8 mouse cellular contexts compared by ENCODE assay signal in genomic region chr17:65782551-65783141, GRCm38 (mm10). TPM values are rescaled to one million over a fixed set of nuclear protein-coding genes. Genes with fewer than 3 reads are reported as not detected.
A peak's percentile ranks its signal among the peaks of the same experiment; 100 is the strongest.
DNase-seq lines count a peak whose midpoint lies in the region; ATAC-seq and TF ChIP-seq lines count a peak whose summit lies in the region.

Gene Ppp4r1, plus strand, starts transcription at chr17:65782573.

- intact Hi-C loops in heart, postnatal 25 days (cut with DNase I): loop anchor here (5.0 kb wide), 1 partner anchor 170 kb away; the partner anchor contains the start of gene Vapa

- H3K9ac ChIP-seq in forebrain, embryonic 16.5 days (replicated peaks; ENCODE audit: low read depth, low read length): peak within 1 kb of the TSS; percentile 99
- H3K9ac ChIP-seq in lung, embryonic 15.5 days: peak within 1 kb of the TSS; percentile 99

- TF ChIP-seq CTCF in layer of hippocampus, adult 2 months (conservative IDR thresholded peaks at IDR 0.05): peak; percentile 64

- no peaks in the 10 kb centered on the region for H3K27me3 ChIP-seq in forebrain, embryonic 16.5 days (replicated peaks; ENCODE audit: control insufficient read depth, insufficient read depth, low read length)
- no peaks in the 10 kb centered on the region for H3K27me3 ChIP-seq in lung, embryonic 15.5 days

- WGBS in forebrain, embryonic 16.5 days: under 1% methylated on average over 59 of the region's 81 CpGs
- under 1% methylated on average over 65 of the region's 81 CpGs for WGBS in lung, embryonic 15.5 days

- H3K4me3 ChIP-seq in forebrain, embryonic 16.5 days (replicated peaks; ENCODE audit: low read length): peak within 1 kb of the TSS; percentile 96
- peak within 1 kb of the TSS; percentile 72 for H3K4me3 ChIP-seq in layer of hippocampus, adult 2 months
- peak within 1 kb of the TSS; percentile 94 for H3K4me3 ChIP-seq in lung, embryonic 15.5 days

- H3K4me1 ChIP-seq in forebrain, embryonic 16.5 days (replicated peaks; ENCODE audit: control insufficient read depth, insufficient read depth, low read length): peaks cover 16% of the 10 kb centered on the region
- H3K4me1 ChIP-seq in lung, embryonic 15.5 days: peaks cover 28% of the 10 kb centered on the region

- peak; percentile 82 for ATAC-seq in forebrain, embryonic 16.5 days
- ATAC-seq in lung, embryonic 15.5 days (ENCODE audit: borderline replicate concordance, extremely low read depth, low FRiP score, low TSS enrichment): peak; percentile 90

- no peaks in the 10 kb centered on the region for H3K36me3 ChIP-seq in forebrain, embryonic 16.5 days (ENCODE audit: control insufficient read depth, insufficient read depth)
- peaks cover 4% of the 10 kb centered on the region; the same call in 1 of the 2 replicates for H3K36me3 ChIP-seq in lung, embryonic 15.5 days

- DNase-seq in ES-CJ7 (ENCODE audit: low read depth, low spot score): peak; percentile 70
- DNase-seq in cerebellum, adult 11-12 months: peak; percentile 87
- DNase-seq in heart, postnatal 25 days (ENCODE audit: low spot score): peak; percentile 79
- DNase-seq in layer of hippocampus, adult 2 months (ENCODE audit: low spot score in 2 of 2): peak; percentile 61 to 71
- DNase-seq in ovary, adult 18-20 months (ENCODE audit: low spot score): peak; percentile 70
- peak; percentile 57 for DNase-seq in thymus, postnatal 0 days (ENCODE audit: low spot score)

- no peaks in the 10 kb centered on the region for H3K9me3 ChIP-seq in forebrain, embryonic 16.5 days (ENCODE audit: control insufficient read depth, low read length)
- H3K9me3 ChIP-seq in lung, embryonic 15.5 days: no peaks in the 10 kb centered on the region

- H3K27ac ChIP-seq in forebrain, embryonic 16.5 days (ENCODE audit: low read length): peak within 1 kb of the TSS; percentile 100
- H3K27ac ChIP-seq in layer of hippocampus, adult 2 months: peak within 1 kb of the TSS; percentile 96
- peak within 1 kb of the TSS; percentile 96 for H3K27ac ChIP-seq in lung, embryonic 15.5 days

- H3K4me2 ChIP-seq in forebrain, embryonic 16.5 days (ENCODE audit: low read length): peak within 1 kb of the TSS; percentile 73
- peak within 1 kb of the TSS; percentile 66 for H3K4me2 ChIP-seq in lung, embryonic 15.5 days

RNA-seq across cellular contexts. Expression of gene Ppp4r1, which starts in this region (rescaled TPM):
- 47.8 and 54.6 TPM in 2 replicates for polyA plus RNA-seq in forebrain, embryonic 16.5 days (2015; fragmentation: Nextera tagmentation; extraction: Ambion mirVana)
- total RNA-seq in heart, postnatal 25 days (2021): 10 to 100 TPM; 41.7 to 48.5 TPM
- 10 to 100 TPM; 32.3 to 35.1 TPM for total RNA-seq in layer of hippocampus, adult 2 months (2021)
- polyA plus RNA-seq in lung, embryonic 15.5 days (2015; fragmentation: Nextera tagmentation; extraction: Ambion mirVana): 42.2 and 42.8 TPM in 2 replicates
- polyA plus RNA-seq in thymus, postnatal 0 days (2015; fragmentation: Nextera tagmentation; extraction: Ambion mirVana): 19.1 and 19.2 TPM in 2 replicates

Comparison
In these comparisons a context has a peak if more than half of its experiments do, and no peak if none do; other contexts are left out.
1. Peak in every context shown above with its lines: DNase-seq, ATAC-seq, H3K4me3 ChIP-seq and H3K27ac ChIP-seq.